In the genomic region with DNA sequence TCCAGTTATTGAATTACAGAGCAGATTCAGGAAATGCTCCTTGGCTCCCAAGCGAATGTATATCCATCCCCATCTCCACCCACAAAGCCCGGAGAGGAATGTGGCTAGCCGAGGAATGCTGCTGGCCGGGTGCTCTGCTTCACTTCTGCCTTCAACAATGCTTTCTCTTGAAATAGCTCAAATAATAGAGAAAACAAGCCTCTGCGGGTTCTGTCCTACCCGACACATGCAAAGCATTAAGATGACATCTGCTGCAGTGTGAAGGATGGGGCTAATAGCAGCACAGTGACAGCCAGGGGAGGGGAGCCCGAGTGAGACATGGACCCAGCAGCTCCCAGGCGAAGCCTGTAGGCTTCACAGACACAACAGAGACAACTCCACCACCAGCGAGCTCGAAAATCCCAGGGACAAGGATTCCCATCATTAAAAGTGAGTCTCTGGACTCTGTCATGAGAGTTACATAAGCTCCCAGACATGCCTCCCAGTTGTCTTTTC, we compare ENCODE assay signal across 10 mouse cellular contexts. TPM values are rescaled to one million over a fixed set of nuclear protein-coding genes. Genes with fewer than 3 reads are reported as not detected.
DNase-seq lines count a peak whose midpoint lies in the region; ATAC-seq lines count a peak whose summit lies in the region.
"Had no signal": no experiment of that assay in that cellular context is flagged by ENCODE, and none has a peak within 500 bp of the region (broad histone marks: within the 10 kb centered on the region; RNA-seq: fewer than 3 reads in every experiment).

No protein-coding gene starts in this region.

- no peak overlapping the region for H3K4me3 ChIP-seq in heart, embryonic 16.5 days (ENCODE audit: low read length)
- H3K4me3 ChIP-seq in stomach, embryonic 16.5 days (replicated peaks; ENCODE audit: low read length): no peak overlapping the region
- H3K4me3 ChIP-seq: megakaryocyte, embryonic 14.5 days had no signal

- no peak for ATAC-seq in heart, embryonic 16.5 days (replicated peaks; ENCODE audit: extremely low read depth, insufficient read depth, low FRiP score)
- ATAC-seq in stomach, embryonic 16.5 days (ENCODE audit: insufficient read depth, low FRiP score): peak; percentile 58; the same call in 1 of the 2 replicates

- 35% methylated on average over 10 of the region's 10 CpGs for WGBS in heart, embryonic 16.5 days
- WGBS in stomach, embryonic 16.5 days: 27% methylated on average over 10 of the region's 10 CpGs

- H3K4me2 ChIP-seq in heart, embryonic 16.5 days (ENCODE audit: low read depth, low read length): no peak overlapping the region
- H3K4me2 ChIP-seq in stomach, embryonic 16.5 days (ENCODE audit: low read depth, low read length): no peak overlapping the region

- peak; percentile 9 for DNase-seq in left cerebral cortex, adult 8-10 months (ENCODE audit: low spot score in 2 of 2)
- no peak for DNase-seq in left cerebral cortex, adult 18-20 months (ENCODE audit: low spot score in 2 of 2)
- DNase-seq in layer of hippocampus, adult 9-11 months: peak; percentile 60
- DNase-seq in frontal cortex, postnatal 14 days (ENCODE audit: low spot score in 2 of 2): no peak
- no peak for DNase-seq in adrenal gland, postnatal 36 days
- no peak for DNase-seq in adrenal gland, postnatal 4 days (ENCODE audit: low spot score in 2 of 2)

- no peaks in the 10 kb centered on the region for H3K9me3 ChIP-seq in heart, embryonic 16.5 days (replicated peaks; ENCODE audit: control insufficient read depth, low read length)
- H3K9me3 ChIP-seq in stomach, embryonic 16.5 days (replicated peaks; ENCODE audit: control insufficient read depth, low read length): no peaks in the 10 kb centered on the region
- H3K9me3 ChIP-seq: megakaryocyte, embryonic 14.5 days had no signal

- H3K4me1 ChIP-seq in heart, embryonic 16.5 days (ENCODE audit: control insufficient read depth, insufficient read depth, low read length): peaks cover 35% of the 10 kb centered on the region
- H3K4me1 ChIP-seq in stomach, embryonic 16.5 days (ENCODE audit: control insufficient read depth, insufficient read depth, low read length): peaks cover 20% of the 10 kb centered on the region

- H3K9ac ChIP-seq in heart, embryonic 16.5 days (ENCODE audit: low read length): no peak overlapping the region
- H3K9ac ChIP-seq in stomach, embryonic 16.5 days (ENCODE audit: low read length): no peak overlapping the region

- H3K36me3 ChIP-seq in heart, embryonic 16.5 days (ENCODE audit: control insufficient read depth, insufficient read depth): peaks cover 16% of the 10 kb centered on the region
- H3K36me3 ChIP-seq in stomach, embryonic 16.5 days (ENCODE audit: control insufficient read depth, insufficient read depth, low read length): 0 out of 2 replicates have a peak, but pooled peaks cover 10% of the 10 kb centered on the region

- H3K27ac ChIP-seq in heart, embryonic 16.5 days (ENCODE audit: low read length): peak overlapping the region; percentile 68
- peak overlapping the region; percentile 73 for H3K27ac ChIP-seq in stomach, embryonic 16.5 days (ENCODE audit: low read length)

- H3K27me3 ChIP-seq in heart, embryonic 16.5 days (ENCODE audit: control insufficient read depth, insufficient read depth, low read length): no peaks in the 10 kb centered on the region
- no peaks in the 10 kb centered on the region for H3K27me3 ChIP-seq in stomach, embryonic 16.5 days (ENCODE audit: control insufficient read depth, insufficient read depth, low read length)
- H3K27me3 ChIP-seq: CH12.LX; megakaryocyte, embryonic 14.5 days had no signal

RNA-seq across cellular contexts. Expression of a gene that starts 59.0 kb away (rescaled TPM):
- 10 to 100 TPM; 77.7 to 96.2 (median 86.1) TPM for total RNA-seq in left cerebral cortex, adult 8-10 months (2022)
- total RNA-seq in left cerebral cortex, adult 18-20 months (2021): 10 to 100 TPM; 84.5 to 85.1 TPM
- polyA plus RNA-seq in heart, embryonic 16.5 days (2015; fragmentation: Nextera tagmentation; extraction: Ambion mirVana): 30.5 and 35.1 TPM in 2 replicates
- polyA plus RNA-seq in stomach, embryonic 16.5 days (2015; fragmentation: Nextera tagmentation; extraction: Ambion mirVana): 48.5 and 55.5 TPM in 2 replicates
- 10 to 100 TPM; 49.2 to 54.2 TPM for total RNA-seq in adrenal gland, postnatal 36 days (2021)
- 10 to 100 TPM; 42.2 to 49.3 TPM for total RNA-seq in adrenal gland, postnatal 4 days (2021)

RNA-seq across cellular contexts. Expression of a gene that starts 59.0 kb away (rescaled TPM):
- 10 to 100 TPM; 16.1 to 18.7 (median 17.7) TPM for total RNA-seq in left cerebral cortex, adult 8-10 months (2022)
- total RNA-seq in left cerebral cortex, adult 18-20 months (2021): 10 to 100 TPM; 16.8 to 17.4 TPM
- 22.3 and 24.0 TPM in 2 replicates for polyA plus RNA-seq in heart, embryonic 16.5 days (2015; fragmentation: Nextera tagmentation; extraction: Ambion mirVana)
- polyA plus RNA-seq in stomach, embryonic 16.5 days (2015; fragmentation: Nextera tagmentation; extraction: Ambion mirVana): 173 and 315 TPM in 2 replicates
- total RNA-seq in adrenal gland, postnatal 36 days (2021): 1 to 10 TPM; 4.8 to 4.9 TPM
- 10 to 100 TPM in 1 of 2 experiments, 1 to 10 TPM in 1; 9.8 to 10.5 TPM for total RNA-seq in adrenal gland, postnatal 4 days (2021)

Comparison
In these comparisons a context has a peak if more than half of its experiments do, and no peak if none do; other contexts are left out.
1. DNase-seq: peak in left cerebral cortex, adult 8-10 months (2 of 2) and layer of hippocampus, adult 9-11 months (single experiment); none in left cerebral cortex, adult 18-20 months (0 of 2), frontal cortex, postnatal 14 days (0 of 2), adrenal gland, postnatal 36 days (0 of 2) and adrenal gland, postnatal 4 days (0 of 2).